Mouse (Mus musculus) A20 (cell line): ENCODE results near the gene Hist1h3e.

Source experiments
- DNase-seq: peaks from one replicate; pipeline ENCODE4 v3.0.0-alpha.2; 2011; ENCODE audit warnings: low read depth, low spot score

The Hist1h3e gene

DNA sequence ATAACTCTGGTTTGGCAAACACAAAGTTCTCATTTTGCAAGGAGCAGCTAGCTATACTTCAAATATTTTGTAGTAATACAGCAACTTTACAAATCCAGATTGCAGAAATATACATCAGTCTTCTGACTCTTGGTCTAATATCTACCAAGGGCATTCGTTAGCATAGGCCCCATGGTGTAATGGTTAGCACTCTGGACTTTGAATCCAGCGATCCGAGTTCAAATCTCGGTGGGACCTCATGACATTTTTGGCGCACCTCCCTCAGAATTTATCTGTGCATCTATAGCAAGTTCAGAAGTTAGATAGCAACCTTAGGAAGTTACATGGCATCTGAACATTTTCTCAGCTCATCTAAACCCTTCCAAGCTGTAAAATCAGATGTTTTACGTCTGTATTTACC lies 43.3 kb downstream of the Hist1h3e start:
- DNase-seq: peak; percentile 90

GRCm38 (mm10) chr13:23518295-23518603 lies 43.9 kb downstream of the Hist1h3e start:
- no peak for DNase-seq

DNA sequence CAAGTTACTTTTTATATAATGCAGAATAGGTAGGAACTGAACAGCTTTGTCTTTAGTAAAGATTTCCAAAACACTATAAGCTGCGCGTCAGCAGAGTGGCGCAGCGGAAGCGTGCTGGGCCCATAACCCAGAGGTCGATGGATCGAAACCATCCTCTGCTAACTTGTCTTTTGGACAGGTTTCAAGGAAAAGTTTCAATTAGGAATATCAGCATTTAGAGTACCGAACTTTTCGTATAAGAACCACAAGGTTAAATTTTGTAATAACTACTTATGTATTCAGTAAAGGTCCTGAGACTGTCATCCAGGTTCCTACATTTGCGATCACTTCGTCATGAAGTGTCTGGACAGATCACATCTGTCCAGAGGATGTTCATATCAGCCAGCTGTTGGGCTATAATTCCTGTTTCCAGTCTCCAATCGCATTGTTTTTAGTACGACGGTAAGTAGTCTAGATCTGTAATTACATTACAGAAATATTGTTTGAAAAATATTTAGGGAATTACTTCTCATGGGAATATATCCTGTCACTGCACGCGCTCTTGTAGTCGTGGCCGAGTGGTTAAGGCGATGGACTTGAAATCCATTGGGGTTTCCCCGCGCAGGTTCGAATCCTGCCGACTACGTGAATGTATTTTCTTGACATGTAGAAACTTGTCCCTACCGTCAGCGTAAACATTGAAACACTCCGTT lies 44.4 kb downstream of the Hist1h3e start:
- DNase-seq: peak; percentile 93

DNA sequence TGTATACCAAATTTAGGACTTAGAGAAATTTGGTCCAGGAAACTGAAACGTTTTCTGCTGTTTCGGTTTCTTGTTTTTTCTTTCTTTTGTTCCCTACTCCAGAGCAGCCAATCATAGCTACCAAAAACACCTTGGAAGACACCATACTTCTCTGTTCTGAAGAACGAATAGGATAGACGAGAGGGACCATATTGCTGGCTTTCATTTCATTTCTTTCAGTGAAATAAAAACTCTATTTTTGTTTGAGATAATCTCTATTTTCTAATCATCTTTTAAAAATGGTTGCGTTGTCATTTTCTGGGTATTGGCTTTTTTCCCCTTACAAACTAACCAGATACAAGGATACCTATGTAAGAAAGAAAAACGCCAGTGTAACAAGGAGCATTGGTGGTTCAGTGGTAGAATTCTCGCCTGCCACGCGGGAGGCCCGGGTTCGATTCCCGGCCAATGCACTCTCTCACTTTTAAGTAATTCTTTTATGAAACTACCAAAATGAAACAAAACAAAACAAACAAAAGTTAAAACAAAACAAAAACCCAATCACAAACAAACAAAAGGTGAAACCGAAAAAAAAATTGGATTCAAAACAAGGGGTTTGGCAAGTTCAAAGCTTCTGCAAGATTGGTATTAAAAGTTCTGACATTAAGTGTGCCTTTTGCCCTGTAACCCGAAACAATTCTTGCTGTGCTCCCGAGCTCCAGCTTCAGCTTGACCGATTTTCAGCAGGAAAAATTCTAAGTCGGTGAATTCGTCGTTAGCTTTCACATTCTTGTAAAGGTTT lies 45.2 kb downstream of the Hist1h3e start:
- peak; percentile 87 for DNase-seq

DNA sequence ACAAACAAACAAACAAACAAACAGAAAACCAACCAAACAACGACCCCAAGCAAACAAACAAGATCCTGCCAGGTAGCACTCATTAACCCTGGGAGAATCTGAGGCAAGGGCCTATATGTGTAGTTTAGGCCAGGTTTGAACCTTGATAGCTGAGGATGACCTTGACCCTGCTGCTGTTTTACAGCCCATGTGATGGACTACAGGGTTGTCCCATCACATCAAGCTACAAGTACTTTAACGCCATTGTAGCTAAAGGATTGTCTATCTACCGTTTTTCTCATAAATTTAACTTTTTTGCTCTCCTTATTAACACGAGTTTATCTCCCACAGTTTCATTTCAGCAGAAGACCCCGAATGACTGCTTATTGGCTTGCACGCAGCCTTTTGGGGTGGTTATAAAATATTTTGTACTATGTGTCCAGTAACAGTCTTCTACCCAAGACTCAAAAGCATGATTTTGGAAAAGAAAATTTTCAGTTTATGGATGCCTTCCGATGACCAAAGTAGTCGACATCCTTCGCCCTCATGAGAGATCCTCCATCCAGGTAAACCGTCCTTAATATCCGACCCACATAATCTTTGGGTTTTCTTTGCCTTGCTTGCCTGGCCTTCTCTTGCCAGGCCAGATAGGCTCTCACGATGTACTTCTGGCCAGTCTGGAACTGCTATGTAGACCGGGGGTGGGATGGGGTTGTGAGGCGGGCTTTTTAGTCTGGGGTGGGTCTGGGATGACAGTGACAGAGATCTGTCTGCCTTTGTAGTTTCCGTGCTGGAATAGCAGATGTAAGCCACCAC lies 46.1 kb downstream of the Hist1h3e start:
- no peak for DNase-seq

- DNase-seq: no peak
Observed at GRCm38 (mm10) chr13:23515281-23515680, 46.9 kb downstream of the Hist1h3e start.

DNA sequence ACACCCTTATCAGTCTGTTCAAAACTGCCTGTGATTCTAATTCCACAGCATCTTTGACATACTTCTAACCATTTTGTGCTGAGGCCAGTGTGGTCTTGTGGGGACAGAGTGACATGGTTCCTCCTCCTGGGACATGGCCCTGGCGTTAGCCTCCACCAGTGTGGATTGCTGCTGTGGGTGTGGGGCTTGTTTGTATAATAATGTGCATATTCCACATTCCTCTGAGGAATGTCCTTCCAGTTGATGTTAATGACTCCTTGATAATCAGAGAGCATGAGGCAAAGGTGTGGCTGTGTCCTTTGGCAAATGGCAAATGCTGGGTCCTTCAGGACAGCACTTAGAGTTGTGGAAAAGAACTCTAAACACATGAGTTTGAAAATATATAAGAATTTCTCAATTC lies 48.7 kb downstream of the Hist1h3e start:
- DNase-seq: no peak
